Mouse (Mus musculus) MEL (cell line): Measurements from ENCODE around the gene Hsd17b2. TPM values are rescaled to one million over a fixed set of nuclear protein-coding genes. Genes with fewer than 3 reads are reported as not detected.

Experiments
- DNase-seq: peaks from one replicate; pipeline ENCODE4 v3.0.0; 2011; ENCODE audit warnings: low read depth, low spot score
- H3K27ac ChIP-seq: 2 replicates; pipeline ENCODE4 v1.5.1; 2012; ENCODE audit warnings: low read depth, mild to moderate bottlenecking, control low read depth, low read length, moderate library complexity; ENCODE audit not compliant: control insufficient read depth
- H3K27me3 ChIP-seq, 2 experiments: fragments of 150-350 bp in 1 of 2; sonication (generic) in 1 of 2; 2 replicates each; pipeline ENCODE4 v1.6.1; 2012; ENCODE audit warnings: low read length in 2 of 2, mild to moderate bottlenecking in 2 of 2, improper control_type of control experiment in 1 of 2, moderate library complexity in 1 of 2; ENCODE audit not compliant: insufficient read depth in 2 of 2, control insufficient read depth in 1 of 2
- H3K36me3 ChIP-seq, 2 experiments: 2 replicates each; pipeline ENCODE4 v1.6.1; 2012 to 2014; ENCODE audit warnings: low read length in 2 of 2, improper control_type of control experiment in 1 of 2, inconsistent platforms in 1 of 2, mild to moderate bottlenecking in 1 of 2; ENCODE audit not compliant: insufficient read depth in 2 of 2, control insufficient read depth in 1 of 2
- H3K4me1 ChIP-seq, 2 experiments: fragments of 150-350 bp in 1 of 2; sonication (generic) in 1 of 2; 2 replicates each; pipeline ENCODE4 v1.6.1; 2012; ENCODE audit warnings: low read length in 2 of 2, improper control_type of control experiment in 1 of 2, mild to moderate bottlenecking in 1 of 2; ENCODE audit not compliant: insufficient read depth in 2 of 2, control insufficient read depth in 1 of 2
- H3K4me3 ChIP-seq, 2 experiments: fragments of 150-350 bp in 1 of 2; sonication (generic) in 1 of 2; 2 replicates each; pipeline ENCODE4 v1.5.1; 2012; ENCODE audit warnings: low read depth in 2 of 2, low read length in 2 of 2, mild to moderate bottlenecking in 2 of 2, moderate library complexity in 2 of 2, control low read depth in 1 of 2, improper control_type of control experiment in 1 of 2; ENCODE audit not compliant: control insufficient read depth in 1 of 2, insufficient read depth in 1 of 2
- H3K79me2 ChIP-seq: 2 replicates; pipeline ENCODE4 v1.6.1; 2012; ENCODE audit warnings: mild to moderate bottlenecking, low read length, moderate library complexity; ENCODE audit not compliant: control insufficient read depth, poor library complexity, insufficient read depth
- H3K9ac ChIP-seq: 2 replicates; pipeline ENCODE4 v1.6.1; 2012; ENCODE audit warnings: low read depth, mild to moderate bottlenecking, control low read depth, low read length, moderate library complexity; ENCODE audit not compliant: control insufficient read depth, poor library complexity, severe bottlenecking
- H3K9me3 ChIP-seq: fragments of 150-350 bp; sonication (generic); replicated peaks from 2 replicates; pipeline ENCODE4 v1.6.1; 2012; ENCODE audit warnings: mild to moderate bottlenecking, low read length, improper control_type of control experiment, moderate library complexity; ENCODE audit not compliant: insufficient read depth
- BHLHE40 ChIP-seq: IDR thresholded peaks from 2 replicates; pipeline ENCODE4 v1.6.1; 2012; ENCODE audit warnings: low read depth, mild to moderate bottlenecking, inconsistent platforms, low read length, improper control_type of control experiment, borderline replicate concordance
- CHD2 ChIP-seq: IDR thresholded peaks from 2 replicates; pipeline ENCODE4 v1.6.1; 2011; ENCODE audit warnings: low read length, improper control_type of control experiment
- CTCF ChIP-seq, 3 experiments: IDR thresholded peaks in 2 of 3; conservative IDR thresholded peaks in 1 of 3; 2 replicates each; pipeline ENCODE4 v1.5.1; 2011 to 2012; ENCODE audit warnings: low read length in 3 of 3, low read depth in 2 of 3, mild to moderate bottlenecking in 2 of 3, improper control_type of control experiment in 1 of 3, inconsistent platforms in 1 of 3, mixed read lengths in 1 of 3, moderate library complexity in 1 of 3; ENCODE audit not compliant: control insufficient read depth in 1 of 3, insufficient read depth in 1 of 3, poor library complexity in 1 of 3, severe bottlenecking in 1 of 3
- E2F4 ChIP-seq: IDR thresholded peaks from 2 replicates; pipeline ENCODE4 v1.6.1; 2011; ENCODE audit warnings: low read depth, low read length, improper control_type of control experiment, borderline replicate concordance
- ELF1 ChIP-seq: IDR thresholded peaks from 2 replicates; pipeline ENCODE4 v1.6.1; 2014; ENCODE audit warnings: low read depth, mild to moderate bottlenecking, inconsistent platforms, low read length, improper control_type of control experiment, moderate library complexity
- EP300 ChIP-seq, 2 experiments: IDR thresholded peaks; 2 replicates each; pipeline ENCODE4 v1.6.1; 2011; ENCODE audit warnings: improper control_type of control experiment in 2 of 2, low read length in 2 of 2, low read depth in 1 of 2, mild to moderate bottlenecking in 1 of 2
- GABPA ChIP-seq: IDR thresholded peaks from 2 replicates; pipeline ENCODE4 v1.6.1; 2012; ENCODE audit warnings: low read depth, mild to moderate bottlenecking, inconsistent platforms, low read length, improper control_type of control experiment, moderate library complexity
- GATA1 ChIP-seq: IDR thresholded peaks from 2 replicates; pipeline ENCODE4 v1.6.1; 2011; ENCODE audit warnings: low read depth, low read length, improper control_type of control experiment
- KAT2A ChIP-seq: conservative IDR thresholded peaks from 2 replicates; pipeline ENCODE4 v1.6.1; 2012; ENCODE audit warnings: low read depth, low read length, improper control_type of control experiment, inconsistent platforms
- MAFK ChIP-seq: IDR thresholded peaks from 2 replicates; pipeline ENCODE4 v1.6.1; 2011; ENCODE audit warnings: low read depth, mild to moderate bottlenecking, low read length, improper control_type of control experiment, borderline replicate concordance
- MAX ChIP-seq: IDR thresholded peaks from 2 replicates; pipeline ENCODE4 v1.6.1; 2011; ENCODE audit warnings: low read length, improper control_type of control experiment
- MEF2A ChIP-seq: IDR thresholded peaks from 2 replicates; pipeline ENCODE4 v1.6.1; 2014; ENCODE audit warnings: low read depth, mild to moderate bottlenecking, inconsistent platforms, low read length, improper control_type of control experiment; ENCODE audit not compliant: poor library complexity, insufficient replicate concordance, severe bottlenecking; ENCODE audit errors: extremely low read depth
- MXI1 ChIP-seq: IDR thresholded peaks from 2 replicates; pipeline ENCODE4 v1.6.1; 2011; ENCODE audit warnings: mild to moderate bottlenecking, low read depth, low read length, improper control_type of control experiment
- MYB ChIP-seq: IDR thresholded peaks from 2 replicates; pipeline ENCODE4 v1.6.1; 2011; ENCODE audit warnings: mild to moderate bottlenecking, low read depth, low read length, improper control_type of control experiment
- MYC ChIP-seq: IDR thresholded peaks from 2 replicates; pipeline ENCODE4 v1.6.1; 2011; ENCODE audit warnings: low read depth, mild to moderate bottlenecking, low read length, improper control_type of control experiment, moderate library complexity
- NELFE ChIP-seq: IDR thresholded peaks from 2 replicates; pipeline ENCODE4 v1.6.1; 2011; ENCODE audit warnings: low read depth, low read length, improper control_type of control experiment
- POLR2A ChIP-seq, 2 experiments: IDR thresholded peaks; 2 replicates each; pipeline ENCODE4 v1.6.1; 2011 to 2012; ENCODE audit warnings: low read length in 2 of 2, mild to moderate bottlenecking in 2 of 2, control low read depth in 1 of 2, improper control_type of control experiment in 1 of 2, low read depth in 1 of 2, moderate library complexity in 1 of 2; ENCODE audit not compliant: control insufficient read depth in 1 of 2, insufficient read depth in 1 of 2, poor library complexity in 1 of 2
- POLR2AphosphoS2 ChIP-seq: IDR thresholded peaks from 2 replicates; pipeline ENCODE4 v1.6.1; 2011; ENCODE audit warnings: low read length, improper control_type of control experiment
- POLR2AphosphoS5 ChIP-seq: IDR thresholded peaks from 2 replicates; pipeline ENCODE4 v1.6.1; 2012; ENCODE audit warnings: low read depth, borderline replicate concordance, mild to moderate bottlenecking, inconsistent platforms, low read length, moderate library complexity, mixed read lengths
- RAD21 ChIP-seq: IDR thresholded peaks from 2 replicates; pipeline ENCODE4 v1.6.1; 2011; ENCODE audit warnings: mild to moderate bottlenecking, low read depth, low read length, improper control_type of control experiment
- RCOR1 ChIP-seq: IDR thresholded peaks from 2 replicates; pipeline ENCODE4 v1.6.1; 2012; ENCODE audit warnings: low read depth, mild to moderate bottlenecking, inconsistent platforms, low read length, improper control_type of control experiment
- SIN3A ChIP-seq: IDR thresholded peaks from 2 replicates; pipeline ENCODE4 v1.6.1; 2012; ENCODE audit warnings: low read length, improper control_type of control experiment, inconsistent platforms
- TBP ChIP-seq: IDR thresholded peaks from 2 replicates; pipeline ENCODE4 v1.8.0; 2011; ENCODE audit warnings: low read depth, low read length, improper control_type of control experiment
- UBTF ChIP-seq: IDR thresholded peaks from 2 replicates; pipeline ENCODE4 v1.6.1; 2012; ENCODE audit warnings: low read depth, mild to moderate bottlenecking, inconsistent platforms, low read length, improper control_type of control experiment, moderate library complexity, borderline replicate concordance; ENCODE audit not compliant: insufficient read depth
- USF1 ChIP-seq: IDR thresholded peaks from 2 replicates; pipeline ENCODE4 v1.6.1; 2014; ENCODE audit warnings: low read depth, mild to moderate bottlenecking, inconsistent platforms, low read length, improper control_type of control experiment, moderate library complexity
- USF2 ChIP-seq, 2 experiments: IDR thresholded peaks; 2 replicates each; pipeline ENCODE4 v1.6.1; 2011 to 2012; ENCODE audit warnings: improper control_type of control experiment in 2 of 2, low read length in 2 of 2, borderline replicate concordance in 1 of 2, inconsistent platforms in 1 of 2, low read depth in 1 of 2, mild to moderate bottlenecking in 1 of 2; ENCODE audit not compliant: insufficient read depth in 1 of 2
- ZKSCAN1 ChIP-seq: IDR thresholded peaks from 2 replicates; pipeline ENCODE4 v1.6.1; 2012; ENCODE audit warnings: low read depth, mild to moderate bottlenecking, inconsistent platforms, low read length, improper control_type of control experiment, moderate library complexity
- ZNF384 ChIP-seq: IDR thresholded peaks from 2 replicates; pipeline ENCODE4 v1.6.1; 2012; ENCODE audit warnings: low read depth, mild to moderate bottlenecking, inconsistent platforms, low read length, improper control_type of control experiment
- polyA plus RNA-seq, 2 experiments: library from polyadenylated mRNA; stranded (reverse) in 1 of 2; unstranded in 1 of 2; fragments of >175 nt in 1 of 2; fragments of >200 nt in 1 of 2; gene quantifications; 2 replicates each; pipeline versions ENCODE4 v1.2.1 to v1.2.4; 2012; ENCODE audit warnings: low replicate concordance in 2 of 2, low read depth in 1 of 2; ENCODE audit not compliant: insufficient read length in 2 of 2, insufficient read depth in 1 of 2, missing spikeins in 1 of 2
- total RNA-seq: library from RNA; depleted of rRNA; stranded (reverse); fragments of 300-350 nt; gene quantifications from 2 replicates; pipeline ENCODE4 v1.2.3, GENCODE M21; 2012

The Hsd17b2 gene
- total and polyA plus RNA-seq, 3 experiments = not detected

- H3K79me2 ChIP-seq = no peaks in the 10 kb centered on the region
- no peak for DNase-seq
- no peak overlapping the region for H3K27ac ChIP-seq
- no peak overlapping the region for H3K9ac ChIP-seq
- H3K36me3 ChIP-seq = no peaks in the 10 kb centered on the region
- no peaks in the 10 kb centered on the region for H3K9me3 ChIP-seq
- H3K4me1 ChIP-seq = no peaks in the 10 kb centered on the region
- H3K4me3 ChIP-seq = no peak overlapping the region
- TF ChIP-seq ZNF384 (no peak), GABPA (no peak), MYC (no peak), USF2 (IDR thresholded peaks at IDR 0.05; ENCODE audit: borderline replicate concordance in 1 of 2, insufficient read depth in 1 of 2, low read depth in 1 of 2, low read length in 2 of 2) (no peak), MYB (no peak), ZKSCAN1 (no peak), POLR2A (IDR thresholded peaks at IDR 0.05; ENCODE audit: control insufficient read depth in 1 of 2, insufficient read depth in 1 of 2, low read depth in 1 of 2, low read length in 2 of 2, poor library complexity in 1 of 2) (no peak), ELF1 (no peak), MEF2A (no peak), CHD2 (no peak), MAX (no peak), RAD21 (no peak), MAFK (no peak), POLR2AphosphoS2 (no peak), POLR2AphosphoS5 (no peak), EP300 (IDR thresholded peaks at IDR 0.05; ENCODE audit: low read depth in 1 of 2, low read length in 2 of 2) (no peak), MXI1 (no peak), SIN3A (no peak), RCOR1 (no peak), TBP (no peak)
- no peaks in the 10 kb centered on the region for H3K27me3 ChIP-seq
Observed at GRCm38 (mm10) chr8:117746651-117747050, 44.9 kb downstream of the Hsd17b2 start.

- DNase-seq = no peak
- Histone ChIP-seq H3K9ac (no peak overlapping the region), H3K27ac (no peak overlapping the region), H3K9me3 (no peaks in the 10 kb centered on the region), H3K4me1 (no peaks in the 10 kb centered on the region), H3K79me2 (no peaks in the 10 kb centered on the region), H3K27me3 (no peaks in the 10 kb centered on the region), H3K4me3 (no peak overlapping the region), H3K36me3 (no peaks in the 10 kb centered on the region)
- TF ChIP-seq CTCF (IDR thresholded peaks at IDR 0.05 in 2 of 3, conservative IDR thresholded peaks at IDR 0.05 in 1 of 3; ENCODE audit: control insufficient read depth in 1 of 3, insufficient read depth in 1 of 3, low read depth in 2 of 3, low read length in 3 of 3, poor library complexity in 1 of 3, severe bottlenecking in 1 of 3) (no peak), SIN3A (no peak), MXI1 (no peak), NELFE (no peak), KAT2A (no peak), GATA1 (no peak), POLR2AphosphoS5 (no peak), MEF2A (no peak), POLR2A (IDR thresholded peaks at IDR 0.05; ENCODE audit: control insufficient read depth in 1 of 2, insufficient read depth in 1 of 2, low read depth in 1 of 2, low read length in 2 of 2, poor library complexity in 1 of 2) (no peak), MYC (no peak), UBTF (no peak), E2F4 (no peak), CHD2 (no peak), RAD21 (no peak), USF1 (no peak), ZNF384 (no peak), EP300 (IDR thresholded peaks at IDR 0.05; ENCODE audit: low read depth in 1 of 2, low read length in 2 of 2) (no peak), BHLHE40 (no peak), MYB (no peak), RCOR1 (no peak)
Observed at GRCm38 (mm10) chr8:117747428-117747827, 45.7 kb downstream of the Hsd17b2 start.
